Mouse (Mus musculus) liver, postnatal 0 days (tissue): ENCODE measurements around the gene Gm5105.

ENCODE experiments used
- CTCF ChIP-seq: sonication (generic); IDR thresholded peaks from 2 replicates; pipeline ENCODE4 v1.5.1; 2016; ENCODE audit warnings: antibody characterized with exemption, low read depth
- EP300 ChIP-seq: IDR thresholded peaks from 2 replicates; pipeline ENCODE4 v1.6.1; 2016; ENCODE audit warnings: antibody characterized with exemption, low read depth, mild to moderate bottlenecking

GRCm38 (mm10) chr3:138006896-138007295, 60.3 kb downstream of the Gm5105 start:
- no peak for TF ChIP-seq CTCF
- TF ChIP-seq EP300: no peak
